Mouse (Mus musculus): ENCODE measurements around the gene Cryba4. TPM values are rescaled to one million over a fixed set of nuclear protein-coding genes. Genes with fewer than 3 reads are reported as not detected.

The Cryba4 gene
- total RNA-seq (2014; rRNA removed) (0.27 and 0.37 TPM in 2 replicates), polyA plus RNA-seq (2012; rRNA removed) (0.17 and 0.52 TPM in 2 replicates)

DNA sequence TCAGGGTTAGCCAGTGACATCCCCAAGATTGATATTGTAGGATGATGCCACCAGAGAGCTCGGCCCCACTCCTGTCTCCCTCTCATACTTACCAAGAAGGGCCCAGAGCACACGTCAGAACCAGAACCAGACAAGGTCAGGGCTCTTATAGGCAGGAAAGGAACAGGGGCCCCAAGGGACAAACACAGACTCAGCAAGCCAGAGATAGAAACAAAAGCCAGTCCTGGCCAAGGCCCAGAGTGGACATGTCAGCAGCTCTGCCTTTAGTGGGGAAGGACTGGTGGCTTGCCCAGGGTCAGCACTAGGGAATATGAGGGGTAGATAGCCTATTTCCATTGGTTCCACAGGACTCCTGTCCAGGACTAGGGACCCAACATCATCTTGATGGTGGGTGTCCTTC, at the start of gene Cryba4:
Cryba4 (minus strand) TSS at position 119 of the 400 bp plus-strand sequence.
- no peak within 1 kb of the TSS for H3K9ac ChIP-seq (ENCODE audit: low read depth, low read length)
- no peaks in the 10 kb centered on the region for H3K36me3 ChIP-seq (ENCODE audit: control insufficient read depth, insufficient read depth, low read length)
- 74% methylated on average over 2 of the region's 2 CpGs for WGBS
- no peak for TF ChIP-seq POLR2A (IDR thresholded peaks at IDR 0.05; ENCODE audit: extremely low read depth, insufficient read depth, low read length)
- TF ChIP-seq CTCF (IDR thresholded peaks at IDR 0.05; ENCODE audit: low read depth, low read length), result no peak
- H3K27me3 ChIP-seq (ENCODE audit: control insufficient read depth, insufficient read depth, low read length), result no peaks in the 10 kb centered on the region
- no peak for DNase-seq (ENCODE audit: extremely low read depth, low read depth, low spot score)
- no peaks in the 10 kb centered on the region for H3K4me1 ChIP-seq (ENCODE audit: control insufficient read depth, insufficient read depth, low read length)
- no peak within 1 kb of the TSS for H3K27ac ChIP-seq (replicated peaks; ENCODE audit: insufficient read depth, low read depth, low read length)
- H3K4me3 ChIP-seq (ENCODE audit: insufficient read depth, low read depth, low read length), result no peak within 1 kb of the TSS
- no peaks in the 10 kb centered on the region for H3K79me2 ChIP-seq (ENCODE audit: control insufficient read depth, insufficient read depth, low read length)

DNA sequence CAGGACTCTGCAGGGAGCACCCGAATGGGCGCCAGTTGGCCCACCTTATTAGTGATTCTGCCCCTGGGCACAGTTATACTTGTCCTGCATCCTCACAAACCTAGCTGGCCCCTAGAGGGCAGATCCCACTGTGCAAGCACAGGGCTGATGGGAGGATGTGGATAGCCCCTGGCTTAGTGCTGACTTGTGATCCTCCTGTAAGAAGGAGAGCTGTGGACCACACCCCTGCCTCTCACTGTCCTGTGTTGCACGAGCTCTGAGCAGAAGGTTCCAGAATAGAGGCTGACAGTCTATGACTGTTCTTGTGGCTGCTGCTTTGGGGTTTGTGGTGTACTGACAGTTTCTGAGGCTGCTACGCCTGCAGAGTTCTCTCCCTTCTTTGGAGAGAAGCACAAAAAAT, 49.4 kb upstream of the Cryba4 start:
- Histone ChIP-seq H3K36me3 (ENCODE audit: control insufficient read depth, insufficient read depth, low read length) (no peaks in the 10 kb centered on the region), H3K79me2 (ENCODE audit: control insufficient read depth, insufficient read depth, low read length) (peaks cover 27% of the 10 kb centered on the region), H3K27me3 (ENCODE audit: control insufficient read depth, insufficient read depth, low read length) (no peaks in the 10 kb centered on the region), H3K4me3 (ENCODE audit: insufficient read depth, low read depth, low read length) (no peak overlapping the region), H3K4me1 (ENCODE audit: control insufficient read depth, insufficient read depth, low read length) (peaks cover 50% of the 10 kb centered on the region), H3K9ac (ENCODE audit: low read depth, low read length) (peak overlapping the region; percentile 27; the same call in 1 of the 2 replicates), H3K27ac (replicated peaks; ENCODE audit: insufficient read depth, low read depth, low read length) (peak overlapping the region; percentile 62)
- TF ChIP-seq CTCF (IDR thresholded peaks at IDR 0.05; ENCODE audit: low read depth, low read length), result peak; percentile 28; the same call in 1 of the 2 replicates
- TF ChIP-seq POLR2A (IDR thresholded peaks at IDR 0.05; ENCODE audit: extremely low read depth, insufficient read depth, low read length), result no peak
- DNase-seq (ENCODE audit: extremely low read depth, low read depth, low spot score), result no peak
- 61% methylated on average over 4 of the region's 4 CpGs for WGBS

DNA sequence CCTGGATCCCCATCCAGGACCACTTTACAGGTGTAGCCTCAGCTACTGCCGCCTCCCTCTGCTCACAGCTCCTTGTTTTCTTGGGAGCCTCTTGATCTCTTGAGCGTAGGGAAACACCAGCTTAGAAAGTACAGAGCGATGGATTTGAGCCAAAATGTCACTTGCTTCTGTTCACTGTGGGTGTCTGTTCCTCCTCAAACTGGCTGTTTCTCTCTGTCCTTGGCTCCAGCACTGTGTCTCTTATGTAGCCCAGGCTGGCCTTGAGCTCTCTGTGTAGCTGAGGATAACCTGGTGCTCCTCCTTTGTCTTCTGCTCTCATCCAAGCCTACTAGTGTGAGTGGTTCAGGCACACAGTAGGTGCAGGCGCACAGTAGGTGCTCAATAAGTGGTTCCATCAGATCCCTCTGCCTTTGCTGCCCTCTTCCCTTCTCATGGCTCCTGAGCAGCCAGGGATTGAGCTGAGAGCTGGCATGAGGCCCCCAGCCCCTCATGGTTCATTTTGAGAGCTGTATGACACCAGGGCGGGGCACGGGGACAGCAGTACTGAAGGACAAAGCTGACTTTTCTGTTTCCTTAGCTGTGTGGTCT, 48.5 kb upstream of the Cryba4 start:
- Histone ChIP-seq H3K36me3 (ENCODE audit: control insufficient read depth, insufficient read depth, low read length) (no peaks in the 10 kb centered on the region), H3K27me3 (ENCODE audit: control insufficient read depth, insufficient read depth, low read length) (no peaks in the 10 kb centered on the region), H3K27ac (replicated peaks; ENCODE audit: insufficient read depth, low read depth, low read length) (no peak overlapping the region), H3K79me2 (ENCODE audit: control insufficient read depth, insufficient read depth, low read length) (peaks cover 29% of the 10 kb centered on the region), H3K9ac (ENCODE audit: low read depth, low read length) (no peak overlapping the region), H3K4me1 (ENCODE audit: control insufficient read depth, insufficient read depth, low read length) (peaks cover 57% of the 10 kb centered on the region), H3K4me3 (ENCODE audit: insufficient read depth, low read depth, low read length) (no peak overlapping the region)
- DNase-seq (ENCODE audit: extremely low read depth, low read depth, low spot score), result peak; percentile 27
- TF ChIP-seq CTCF (IDR thresholded peaks at IDR 0.05; ENCODE audit: low read depth, low read length) (no peak), POLR2A (IDR thresholded peaks at IDR 0.05; ENCODE audit: extremely low read depth, insufficient read depth, low read length) (no peak)
- WGBS, result 86% methylated on average over 6 of the region's 6 CpGs

DNA sequence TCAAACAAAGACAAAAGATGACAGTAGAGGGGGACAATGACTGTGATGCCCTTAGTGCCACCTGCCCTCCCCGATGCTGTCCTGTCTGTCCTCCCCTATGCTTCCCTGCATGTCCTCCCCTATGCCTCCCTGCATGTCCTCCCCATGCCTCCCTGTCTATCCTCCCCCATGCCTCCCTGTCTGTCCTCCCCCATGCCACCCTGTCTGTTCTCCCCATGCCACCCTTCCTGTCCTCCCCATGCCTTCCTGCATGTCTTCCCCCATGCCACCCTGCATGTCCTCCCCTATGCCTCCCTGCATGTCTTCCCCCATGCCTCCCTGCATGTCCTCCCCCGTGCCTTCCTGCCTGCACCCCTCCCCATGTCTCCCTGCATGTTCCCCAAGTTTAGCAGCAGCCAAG, 47.8 kb upstream of the Cryba4 start:
- 72% methylated on average over 2 of the region's 2 CpGs for WGBS
- no peaks in the 10 kb centered on the region for H3K27me3 ChIP-seq (ENCODE audit: control insufficient read depth, insufficient read depth, low read length)
- no peak for DNase-seq (ENCODE audit: extremely low read depth, low read depth, low spot score)
- no peak overlapping the region for H3K9ac ChIP-seq (ENCODE audit: low read depth, low read length)
- H3K79me2 ChIP-seq (ENCODE audit: control insufficient read depth, insufficient read depth, low read length), result peaks cover 36% of the 10 kb centered on the region
- H3K4me3 ChIP-seq (ENCODE audit: insufficient read depth, low read depth, low read length), result no peak overlapping the region
- TF ChIP-seq CTCF (IDR thresholded peaks at IDR 0.05; ENCODE audit: low read depth, low read length) (no peak), POLR2A (IDR thresholded peaks at IDR 0.05; ENCODE audit: extremely low read depth, insufficient read depth, low read length) (no peak)
- peaks cover 64% of the 10 kb centered on the region for H3K4me1 ChIP-seq (ENCODE audit: control insufficient read depth, insufficient read depth, low read length)
- no peak overlapping the region for H3K27ac ChIP-seq (replicated peaks; ENCODE audit: insufficient read depth, low read depth, low read length)
- H3K36me3 ChIP-seq (ENCODE audit: control insufficient read depth, insufficient read depth, low read length), result no peaks in the 10 kb centered on the region

DNA sequence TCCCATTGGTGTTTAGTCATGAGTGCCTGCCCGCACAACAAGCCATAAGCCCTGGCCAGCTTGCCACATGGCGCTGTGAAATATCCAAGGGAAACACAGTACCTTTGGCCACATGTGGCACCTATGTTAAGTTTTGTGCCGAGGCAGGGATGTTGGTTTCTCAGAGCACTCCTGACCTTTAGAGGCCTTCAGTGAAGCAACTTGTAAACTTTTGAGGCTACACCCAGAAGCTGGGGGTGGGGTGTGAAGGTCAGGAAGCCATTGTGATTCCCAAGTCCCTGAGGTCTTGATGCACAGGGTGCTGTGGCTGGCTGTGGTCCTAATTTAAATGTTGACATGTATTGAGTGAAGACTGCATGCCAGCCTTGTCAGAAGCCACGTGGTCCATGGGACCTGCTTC, 47.1 kb upstream of the Cryba4 start:
- Histone ChIP-seq H3K9ac (ENCODE audit: low read depth, low read length) (no peak overlapping the region), H3K79me2 (ENCODE audit: control insufficient read depth, insufficient read depth, low read length) (peaks cover 39% of the 10 kb centered on the region), H3K36me3 (ENCODE audit: control insufficient read depth, insufficient read depth, low read length) (no peaks in the 10 kb centered on the region), H3K27ac (replicated peaks; ENCODE audit: insufficient read depth, low read depth, low read length) (peak overlapping the region; percentile 57), H3K4me3 (ENCODE audit: insufficient read depth, low read depth, low read length) (no peak overlapping the region), H3K4me1 (ENCODE audit: control insufficient read depth, insufficient read depth, low read length) (peaks cover 71% of the 10 kb centered on the region), H3K27me3 (ENCODE audit: control insufficient read depth, insufficient read depth, low read length) (no peaks in the 10 kb centered on the region)
- peak; percentile 41 for DNase-seq (ENCODE audit: extremely low read depth, low read depth, low spot score)
- TF ChIP-seq POLR2A (IDR thresholded peaks at IDR 0.05; ENCODE audit: extremely low read depth, insufficient read depth, low read length), result no peak
- no peak for TF ChIP-seq CTCF (IDR thresholded peaks at IDR 0.05; ENCODE audit: low read depth, low read length)
- WGBS, result 27% methylated on average over 4 of the region's 4 CpGs

DNA sequence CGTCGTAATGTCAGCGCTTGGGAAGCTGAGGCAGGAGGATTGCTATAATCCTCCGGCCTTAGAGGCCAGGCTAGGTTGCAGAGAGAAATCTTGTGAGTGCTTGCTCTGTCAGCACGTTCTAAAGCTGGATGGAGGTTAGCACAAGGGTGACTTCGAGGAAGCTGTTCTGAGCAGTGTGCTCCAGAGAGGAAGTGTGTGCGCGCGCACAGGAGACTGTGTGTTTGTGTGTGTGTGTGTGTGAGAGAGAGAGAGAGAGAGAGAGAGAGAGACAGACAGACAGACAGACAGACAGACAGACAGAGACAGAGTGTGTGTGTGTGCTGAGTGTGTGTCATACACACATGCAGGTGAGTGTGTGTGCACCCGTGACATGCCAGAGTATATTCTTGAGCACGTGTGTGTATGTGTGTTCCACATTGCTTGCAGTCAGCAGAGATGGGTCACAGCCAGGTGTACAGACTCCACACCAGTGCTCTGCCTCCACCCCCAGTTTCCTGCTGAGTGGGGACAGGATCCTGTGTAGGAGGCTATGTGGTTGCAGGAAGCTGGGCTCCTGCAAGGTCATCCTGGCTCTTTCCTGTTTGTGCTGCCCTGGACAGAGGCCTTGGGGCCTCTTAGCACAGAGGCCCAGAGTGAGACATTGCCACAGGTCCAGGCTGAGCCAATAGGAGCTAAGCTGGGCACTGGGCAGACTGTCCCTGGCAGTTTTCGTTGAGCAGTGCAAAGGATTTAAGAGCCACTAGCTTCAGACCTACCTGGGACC, 46.1 kb upstream of the Cryba4 start:
- Histone ChIP-seq H3K4me3 (ENCODE audit: insufficient read depth, low read depth, low read length) (no peak overlapping the region), H3K36me3 (ENCODE audit: control insufficient read depth, insufficient read depth, low read length) (no peaks in the 10 kb centered on the region), H3K9ac (ENCODE audit: low read depth, low read length) (no peak overlapping the region), H3K27me3 (ENCODE audit: control insufficient read depth, insufficient read depth, low read length) (no peaks in the 10 kb centered on the region), H3K27ac (replicated peaks; ENCODE audit: insufficient read depth, low read depth, low read length) (peak overlapping the region; percentile 70), H3K4me1 (ENCODE audit: control insufficient read depth, insufficient read depth, low read length) (peaks cover 80% of the 10 kb centered on the region), H3K79me2 (ENCODE audit: control insufficient read depth, insufficient read depth, low read length) (peaks cover 45% of the 10 kb centered on the region)
- TF ChIP-seq POLR2A (IDR thresholded peaks at IDR 0.05; ENCODE audit: extremely low read depth, insufficient read depth, low read length), result no peak
- TF ChIP-seq CTCF (IDR thresholded peaks at IDR 0.05; ENCODE audit: low read depth, low read length), result no peak
- WGBS, result 60% methylated on average over 12 of the region's 12 CpGs
- DNase-seq (ENCODE audit: extremely low read depth, low read depth, low spot score), result peak; percentile 79
